Mouse (Mus musculus) heart, embryonic 16.5 days (tissue): ENCODE measurements around the gene Ovch2. TPM values are rescaled to one million over a fixed set of nuclear protein-coding genes. Genes with fewer than 3 reads are reported as not detected.
"Not testable (repeated sequence)": the region's sequence is repeated elsewhere in the genome, so short reads cannot be mapped to it uniquely, and the experiment has no call there.

Experiments
- ATAC-seq: fragments of 200-750 bp; cut with Nextera tagmentation; replicated peaks from 2 replicates; pipeline ENCODE4 v1.8.0; 2017; ENCODE audit warnings: moderate number of reproducible peaks; ENCODE audit not compliant: insufficient read depth, low FRiP score; ENCODE audit errors: extremely low read depth
- H3K27ac ChIP-seq: fragments of 300-500 bp; sonication (generic); 2 replicates; pipeline ENCODE4 v1.5.1; 2014; ENCODE audit warnings: mild to moderate bottlenecking, low read length, control low read depth, moderate library complexity
- H3K27me3 ChIP-seq: fragments of 300-500 bp; sonication (generic); 2 replicates; pipeline ENCODE4 v1.6.1; 2014; ENCODE audit warnings: low read length, mixed read lengths; ENCODE audit not compliant: control insufficient read depth, insufficient read depth
- H3K36me3 ChIP-seq: fragments of 300-500 bp; sonication (generic); 2 replicates; pipeline ENCODE4 v1.6.1; 2014; ENCODE audit not compliant: control insufficient read depth, insufficient read depth
- H3K4me1 ChIP-seq: fragments of 300-500 bp; sonication (generic); 2 replicates; pipeline ENCODE4 v1.6.1; 2014; ENCODE audit warnings: low read length, mixed read lengths; ENCODE audit not compliant: control insufficient read depth, insufficient read depth
- H3K4me2 ChIP-seq: fragments of 300-500 bp; sonication (generic); 2 replicates; pipeline ENCODE4 v1.6.1; 2014; ENCODE audit warnings: low read depth, mild to moderate bottlenecking, control low read depth, low read length
- H3K4me3 ChIP-seq: fragments of 300-500 bp; sonication (generic); 2 replicates; pipeline ENCODE4 v1.5.1; 2014; ENCODE audit warnings: mild to moderate bottlenecking, control low read depth, low read length
- H3K9ac ChIP-seq: fragments of 300-500 bp; sonication (generic); 2 replicates; pipeline ENCODE4 v1.6.1; 2014; ENCODE audit warnings: low read length, control low read depth
- H3K9me3 ChIP-seq: fragments of 300-500 bp; sonication (generic); replicated peaks from 2 replicates; pipeline ENCODE4 v1.6.1; 2016; ENCODE audit warnings: low read length; ENCODE audit not compliant: control insufficient read depth
- WGBS: fragments of 180-500 bp; shearing (Covaris S2); extraction: QIAGEN DNeasy Blood & Tissue Kit; methylation state at CpG from one replicate; pipeline ENCODE4 v1.1.7; 2014; 5-methylcytosine and 5-hydroxymethylcytosine counted together
- polyA plus RNA-seq: library from polyadenylated mRNA; unstranded; fragments of >200 nt; fragmentation: Nextera tagmentation; extraction: Ambion mirVana; gene quantifications from 2 replicates; pipeline ENCODE4 v1.2.1, GENCODE M21; 2015

Gene Ovch2
- not detected in 2 replicates for polyA plus RNA-seq

DNA sequence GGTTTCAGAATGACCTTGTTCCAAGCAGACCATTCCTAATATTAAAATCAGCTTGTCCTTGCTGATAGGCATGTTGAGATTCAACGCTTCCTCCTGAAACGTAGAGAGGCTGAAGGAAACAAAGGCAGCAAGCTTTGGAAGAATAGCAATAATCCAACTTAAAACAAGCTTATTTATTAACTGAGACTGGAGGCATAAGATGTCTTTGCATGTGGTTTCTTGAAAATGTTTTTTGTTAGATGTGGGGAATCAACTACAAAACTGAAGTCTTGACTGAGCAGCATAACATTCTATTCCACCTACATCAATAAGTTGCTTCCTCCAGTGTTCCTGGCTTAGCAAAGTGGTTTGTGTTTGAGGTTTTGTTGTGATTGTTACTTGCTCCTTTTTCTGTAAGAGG, at the start of gene Ovch2:
Ovch2 (minus strand) TSS at position 101 of the 400 bp plus-strand sequence.
- Histone ChIP-seq H3K36me3 (no peaks in the 10 kb centered on the region), H3K4me3 (no peak within 1 kb of the TSS), H3K9me3 (no peaks in the 10 kb centered on the region), H3K27ac (no peak within 1 kb of the TSS), H3K27me3 (no peaks in the 10 kb centered on the region), H3K4me2 (no peak within 1 kb of the TSS), H3K4me1 (no peaks in the 10 kb centered on the region), H3K9ac (no peak within 1 kb of the TSS)
- WGBS, result 86% methylated on average over 2 of the region's 2 CpGs
- ATAC-seq, result no peak

DNA sequence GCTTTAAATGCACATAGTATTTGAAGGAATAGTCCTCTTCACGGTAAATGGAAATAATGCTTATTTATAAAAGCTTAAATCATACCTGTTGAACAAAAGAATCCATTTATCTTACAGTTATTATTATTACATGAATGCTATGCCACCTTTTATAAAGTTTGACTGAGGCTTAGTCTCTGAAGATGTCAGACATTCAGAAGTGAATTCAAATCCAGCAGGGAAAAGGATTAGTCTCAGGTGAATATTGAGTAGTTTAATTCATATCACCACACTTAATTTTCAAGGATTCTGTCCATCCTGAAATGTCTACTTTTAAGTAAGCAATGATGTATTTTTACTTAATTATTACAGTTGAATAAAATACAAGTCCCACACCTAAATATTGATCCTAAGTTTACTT, 46.4 kb upstream of the Ovch2 start, which contains the start of gene Olfr470:
Olfr470 (minus strand) TSS at position 101 of the 400 bp plus-strand sequence.
- 60% methylated on average over 1 of the region's 1 CpGs for WGBS
- not testable (repeated sequence) for H3K9me3 ChIP-seq, H3K27me3 ChIP-seq, H3K36me3 ChIP-seq, H3K4me2 ChIP-seq, ATAC-seq, H3K4me3 ChIP-seq, H3K9ac ChIP-seq, H3K27ac ChIP-seq, H3K4me1 ChIP-seq

DNA sequence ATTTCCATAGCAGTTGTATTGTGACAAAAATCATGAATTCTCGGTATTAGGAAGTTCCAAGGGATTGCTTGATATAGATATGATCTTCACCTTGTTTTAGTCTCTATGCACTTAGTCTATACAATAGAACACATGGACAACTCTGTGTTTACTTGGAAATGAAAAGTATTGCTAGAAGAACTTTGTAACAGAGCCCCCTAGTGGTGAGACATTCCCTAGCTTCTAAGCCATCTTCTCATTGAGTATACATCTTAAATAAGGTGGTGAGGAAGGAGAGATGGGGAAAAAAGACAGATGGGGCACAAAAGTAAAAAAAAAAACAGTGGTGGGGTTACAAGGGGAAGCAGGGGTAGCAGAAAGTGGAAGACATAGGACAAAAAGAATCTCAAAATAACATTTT, 40.7 kb upstream of the Ovch2 start:
- Histone ChIP-seq H3K36me3 (no peaks in the 10 kb centered on the region), H3K27me3 (no peaks in the 10 kb centered on the region), H3K4me2 (no peak overlapping the region), H3K27ac (no peak overlapping the region), H3K9ac (no peak overlapping the region), H3K4me3 (no peak overlapping the region), H3K4me1 (no peaks in the 10 kb centered on the region), H3K9me3 (no peaks in the 10 kb centered on the region)
- WGBS, result 58% methylated on average over 1 of the region's 1 CpGs
- no peak for ATAC-seq

DNA sequence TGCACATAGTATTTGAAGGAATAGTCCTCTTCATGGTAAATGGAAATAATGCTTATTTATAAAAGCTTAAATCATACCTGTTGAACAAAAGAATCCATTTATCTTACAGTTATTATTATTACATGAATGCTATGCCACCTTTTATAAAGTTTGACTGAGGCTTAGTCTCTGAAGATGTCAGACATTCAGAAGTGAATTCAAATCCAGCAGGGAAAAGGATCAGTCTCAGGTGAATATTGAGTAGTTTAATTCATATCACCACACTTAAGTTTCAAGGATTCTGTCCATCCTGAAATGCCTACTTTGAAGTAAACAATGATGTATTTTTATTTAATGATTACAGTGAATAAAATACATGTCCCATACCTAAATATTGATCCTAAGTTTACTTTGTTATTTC, 24.4 kb upstream of the Ovch2 start, which contains the start of gene Olfr469:
Olfr469 (minus strand) TSS at position 101 of the 400 bp plus-strand sequence.
- H3K36me3 ChIP-seq, H3K9ac ChIP-seq, H3K27ac ChIP-seq, ATAC-seq, H3K9me3 ChIP-seq, H3K4me2 ChIP-seq, H3K27me3 ChIP-seq, H3K4me1 ChIP-seq, H3K4me3 ChIP-seq: not testable (repeated sequence)

DNA sequence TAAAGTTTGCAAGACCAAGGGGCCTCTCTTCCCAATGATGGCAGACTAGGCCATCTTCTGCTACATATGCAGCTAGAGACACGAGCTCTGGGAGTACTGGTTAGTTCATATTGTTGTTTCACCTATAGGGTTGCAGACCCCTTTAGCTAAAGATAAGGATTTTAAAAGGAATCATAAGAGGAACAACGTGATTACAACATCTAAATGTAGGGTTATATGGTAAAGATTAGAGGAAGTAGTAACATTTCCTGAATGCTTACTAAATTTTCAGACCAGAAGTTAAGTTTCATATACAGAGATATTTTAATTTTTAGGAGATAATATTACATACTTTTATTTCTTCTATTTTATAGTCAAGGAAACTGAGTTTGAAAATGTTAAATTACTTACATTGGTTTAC, 22.9 kb upstream of the Ovch2 start:
- H3K4me1 ChIP-seq, H3K27me3 ChIP-seq, H3K9me3 ChIP-seq, H3K4me2 ChIP-seq, H3K9ac ChIP-seq, H3K36me3 ChIP-seq, ATAC-seq, H3K27ac ChIP-seq, H3K4me3 ChIP-seq: not testable (repeated sequence)
- WGBS, result 57% methylated on average over 2 of the region's 2 CpGs

DNA sequence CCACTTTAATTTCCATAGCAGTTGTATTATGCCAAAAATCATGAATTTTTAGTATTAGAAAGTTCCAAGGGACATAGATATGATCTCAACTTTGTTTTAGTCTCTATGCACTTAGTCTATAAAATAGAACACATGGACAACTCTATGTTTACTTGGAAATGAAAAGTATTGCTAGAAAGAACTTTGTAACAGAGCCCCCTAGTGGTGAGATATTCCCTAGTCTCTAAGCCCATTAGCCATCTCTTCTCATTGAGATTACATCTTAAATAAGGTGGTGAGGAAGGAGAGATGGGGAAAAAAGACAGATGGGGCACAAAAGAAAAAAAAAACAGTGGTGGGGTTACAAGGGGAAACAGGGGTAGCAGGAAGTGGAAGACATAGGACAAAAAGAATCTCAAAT, 18.4 kb upstream of the Ovch2 start:
- no peak overlapping the region for H3K9ac ChIP-seq
- no peak for ATAC-seq
- no peak overlapping the region for H3K4me2 ChIP-seq
- no peak overlapping the region for H3K4me3 ChIP-seq
- no peak overlapping the region for H3K27ac ChIP-seq
- no peaks in the 10 kb centered on the region for H3K27me3 ChIP-seq
- H3K9me3 ChIP-seq, result no peaks in the 10 kb centered on the region
- H3K36me3 ChIP-seq, result no peaks in the 10 kb centered on the region
- H3K4me1 ChIP-seq, result no peaks in the 10 kb centered on the region

DNA sequence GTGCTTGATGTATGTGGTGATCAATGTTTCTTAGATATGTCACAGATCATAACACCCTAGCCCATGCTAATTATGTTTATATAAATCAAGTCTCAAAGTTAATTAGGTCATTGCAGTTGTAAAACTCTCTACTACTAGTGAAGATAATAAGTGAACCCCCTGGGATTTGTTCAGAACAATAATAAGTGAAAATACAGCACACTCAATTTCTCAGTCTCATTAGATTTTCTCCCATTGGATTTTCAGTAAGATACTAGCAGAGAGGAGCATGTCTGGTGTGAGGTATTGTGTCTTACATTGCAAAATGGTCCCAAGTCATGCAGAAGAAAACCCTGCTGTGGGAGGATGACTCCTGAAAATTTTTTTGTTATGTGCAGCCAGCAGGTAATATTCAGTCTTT, 11.0 kb upstream of the Ovch2 start, which contains the start of gene Olfr467:
Olfr467 (plus strand) TSS at position 301 of the 400 bp plus-strand sequence.
- ATAC-seq, result no peak
- Histone ChIP-seq H3K9me3 (peaks cover 3% of the 10 kb centered on the region; the same call in 1 of the 2 replicates), H3K4me2 (no peak within 1 kb of the TSS), H3K4me3 (no peak within 1 kb of the TSS), H3K27ac (no peak within 1 kb of the TSS), H3K36me3 (no peaks in the 10 kb centered on the region), H3K27me3 (no peaks in the 10 kb centered on the region), H3K4me1 (no peaks in the 10 kb centered on the region), H3K9ac (no peak within 1 kb of the TSS)

DNA sequence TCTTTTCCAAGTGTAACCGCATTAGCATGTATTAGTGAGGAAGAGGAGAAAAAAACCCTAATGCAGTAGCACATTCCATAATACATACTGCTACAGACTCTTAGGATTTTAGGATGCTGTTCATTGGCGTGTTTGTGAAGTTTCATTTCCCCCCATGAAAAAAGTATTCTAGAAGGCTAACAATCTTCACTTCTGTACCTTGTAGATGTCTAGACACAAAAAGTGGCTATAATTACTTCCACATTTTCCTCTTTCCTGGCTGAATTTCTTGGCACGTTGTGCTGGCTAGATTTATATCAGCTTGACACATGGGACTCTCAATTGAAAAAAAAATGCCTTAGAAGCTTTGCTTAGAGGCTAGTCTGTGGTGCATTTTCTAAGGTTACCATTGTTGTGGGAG, 1.1 kb upstream of the Ovch2 start:
- H3K27me3 ChIP-seq, result no peaks in the 10 kb centered on the region
- no peaks in the 10 kb centered on the region for H3K9me3 ChIP-seq
- no peak overlapping the region for H3K9ac ChIP-seq
- no peak overlapping the region for H3K4me2 ChIP-seq
- H3K27ac ChIP-seq, result no peak overlapping the region
- no peak overlapping the region for H3K4me3 ChIP-seq
- ATAC-seq, result no peak
- H3K36me3 ChIP-seq, result no peaks in the 10 kb centered on the region
- 57% methylated on average over 3 of the region's 3 CpGs for WGBS
- no peaks in the 10 kb centered on the region for H3K4me1 ChIP-seq

DNA sequence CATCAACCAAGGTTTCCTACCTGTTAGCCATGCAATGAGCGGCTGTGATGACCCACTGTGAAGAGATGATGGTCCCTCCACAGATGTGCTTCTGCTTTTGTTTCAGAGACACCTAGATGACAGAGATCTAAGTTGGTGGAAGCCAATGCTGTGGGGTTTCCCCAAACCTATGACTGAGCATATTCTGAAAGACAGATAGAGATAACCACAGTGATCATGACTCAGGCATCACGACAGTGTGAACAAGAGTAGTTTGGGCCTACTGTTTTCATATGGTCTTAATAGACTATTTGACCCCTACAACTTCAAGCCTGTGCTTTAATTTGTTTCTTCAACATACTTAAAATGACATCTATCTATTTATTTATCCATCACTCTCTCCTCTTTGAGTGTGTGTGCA, 4.5 kb downstream of the Ovch2 start:
- no peak for ATAC-seq
- Histone ChIP-seq H3K9ac (no peak overlapping the region), H3K27ac (no peak overlapping the region), H3K4me2 (no peak overlapping the region), H3K36me3 (no peaks in the 10 kb centered on the region), H3K9me3 (no peaks in the 10 kb centered on the region), H3K4me1 (no peaks in the 10 kb centered on the region), H3K4me3 (no peak overlapping the region), H3K27me3 (no peaks in the 10 kb centered on the region)
- WGBS, result 77% methylated on average over 2 of the region's 2 CpGs
